Mouse (Mus musculus): ENCODE data around the gene Gm20517. TPM values are rescaled to one million over a fixed set of nuclear protein-coding genes. Genes with fewer than 3 reads are reported as not detected.

Gm20517 gene
- total and polyA plus RNA-seq, 3 experiments: 1.9 to 2.9 TPM; not detected in 1

DNA sequence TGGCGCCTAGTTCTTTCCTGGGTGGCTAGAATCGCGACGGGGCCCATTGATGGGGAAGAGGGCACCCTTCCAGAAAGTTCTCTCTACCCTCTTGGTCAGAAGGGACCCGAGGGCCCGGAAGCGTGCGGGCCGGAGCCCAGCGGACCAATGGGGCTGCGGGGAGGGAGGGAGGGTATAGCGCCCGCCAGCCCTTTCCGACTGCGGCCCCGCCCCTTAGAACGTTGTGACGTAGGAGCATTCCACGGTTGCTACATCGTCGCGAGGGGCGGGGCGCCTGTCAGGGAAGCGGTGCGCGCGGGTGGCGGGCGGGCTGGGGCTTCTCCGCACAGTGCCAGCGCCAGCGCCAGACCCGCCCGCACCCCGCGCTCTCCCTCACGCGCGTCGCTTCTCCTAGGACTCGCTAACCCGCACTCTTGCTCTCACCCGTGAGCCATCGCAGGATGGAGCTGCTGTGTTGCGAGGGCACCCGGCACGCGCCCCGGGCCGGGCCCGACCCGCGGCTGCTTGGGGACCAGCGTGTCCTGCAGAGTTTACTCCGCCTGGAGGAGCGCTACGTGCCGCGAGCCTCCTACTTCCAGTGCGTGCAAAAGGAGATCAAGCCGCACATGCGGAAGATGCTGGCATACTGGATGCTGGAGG lies 18.1 kb upstream of the Gm20517 start (continued):
- TF ChIP-seq RCOR1 (IDR thresholded peaks at IDR 0.05; ENCODE audit: low read depth, low read length) (no peak), MAFK (IDR thresholded peaks at IDR 0.05; ENCODE audit: borderline replicate concordance, low read depth, low read length) (no peak), GATA1 (IDR thresholded peaks at IDR 0.05; ENCODE audit: low read depth, low read length) (no peak), MAZ (IDR thresholded peaks at IDR 0.05; ENCODE audit: low read depth, low read length) (peak; percentile 34; the same call in 1 of the 2 replicates), TAL1 (IDR thresholded peaks at IDR 0.05; ENCODE audit: low read length) (no peak), SMC3 (IDR thresholded peaks at IDR 0.05; ENCODE audit: low read depth, low read length) (no peak), TCF12 (IDR thresholded peaks at IDR 0.05; ENCODE audit: low read depth, low read length) (peak; percentile 23; the same call in 1 of the 2 replicates)

DNA sequence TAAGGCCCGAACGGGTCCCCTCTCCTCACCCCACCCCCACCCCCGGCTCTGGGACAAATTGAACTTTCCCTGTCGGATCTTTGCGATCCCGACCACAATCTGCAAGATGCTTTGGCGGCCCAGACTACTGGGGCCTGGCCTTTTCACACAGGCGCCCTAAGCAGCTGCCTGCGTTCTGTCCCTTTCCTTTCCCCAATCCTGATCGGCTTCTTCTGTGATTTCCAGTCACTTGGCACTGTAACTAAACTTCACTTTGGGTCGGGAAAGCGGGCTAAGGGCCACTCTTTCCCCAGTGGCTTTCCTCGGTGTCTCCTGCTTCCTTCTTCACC lies 17.6 kb upstream of the Gm20517 start:
- peak overlapping the region; percentile 92 for H3K9ac ChIP-seq (ENCODE audit: control insufficient read depth, low read depth, low read length, poor library complexity, severe bottlenecking)
- H3K36me3 ChIP-seq (ENCODE audit: control insufficient read depth in 1 of 2, insufficient read depth in 2 of 2, low read length in 2 of 2): peaks cover 0 to 49% of the 10 kb centered on the region in 2 experiments; a peak in 2 of 4 replicates
- peak overlapping the region; percentile 86 to 96 for H3K4me3 ChIP-seq (ENCODE audit: control insufficient read depth in 1 of 2, insufficient read depth in 1 of 2, low read depth in 2 of 2, low read length in 2 of 2)
- H3K27ac ChIP-seq (ENCODE audit: control insufficient read depth, low read depth, low read length): peak overlapping the region; percentile 98
- H3K9me3 ChIP-seq (replicated peaks; ENCODE audit: insufficient read depth, low read length): no peaks in the 10 kb centered on the region
- DNase-seq (ENCODE audit: low read depth, low spot score): no peak
- no peaks in the 10 kb centered on the region for H3K27me3 ChIP-seq (ENCODE audit: control insufficient read depth in 1 of 2, insufficient read depth in 2 of 2, low read length in 2 of 2)
- peaks cover 20 to 56% of the 10 kb centered on the region in 2 experiments for H3K4me1 ChIP-seq (ENCODE audit: control insufficient read depth in 1 of 2, insufficient read depth in 2 of 2, low read length in 2 of 2)
- peaks cover 28% of the 10 kb centered on the region for H3K79me2 ChIP-seq (ENCODE audit: control insufficient read depth, insufficient read depth, low read length, poor library complexity)
- TF ChIP-seq BHLHE40 (IDR thresholded peaks at IDR 0.05; ENCODE audit: borderline replicate concordance, low read depth, low read length) (no peak), CTCF (IDR thresholded peaks at IDR 0.05 in 2 of 3, conservative IDR thresholded peaks at IDR 0.05 in 1 of 3; ENCODE audit: control insufficient read depth in 1 of 3, insufficient read depth in 1 of 3, low read depth in 2 of 3, low read length in 3 of 3, poor library complexity in 1 of 3, severe bottlenecking in 1 of 3) (no peak), GABPA (IDR thresholded peaks at IDR 0.05; ENCODE audit: low read depth, low read length) (no peak), MYC (IDR thresholded peaks at IDR 0.05; ENCODE audit: low read depth, low read length) (no peak)

DNA sequence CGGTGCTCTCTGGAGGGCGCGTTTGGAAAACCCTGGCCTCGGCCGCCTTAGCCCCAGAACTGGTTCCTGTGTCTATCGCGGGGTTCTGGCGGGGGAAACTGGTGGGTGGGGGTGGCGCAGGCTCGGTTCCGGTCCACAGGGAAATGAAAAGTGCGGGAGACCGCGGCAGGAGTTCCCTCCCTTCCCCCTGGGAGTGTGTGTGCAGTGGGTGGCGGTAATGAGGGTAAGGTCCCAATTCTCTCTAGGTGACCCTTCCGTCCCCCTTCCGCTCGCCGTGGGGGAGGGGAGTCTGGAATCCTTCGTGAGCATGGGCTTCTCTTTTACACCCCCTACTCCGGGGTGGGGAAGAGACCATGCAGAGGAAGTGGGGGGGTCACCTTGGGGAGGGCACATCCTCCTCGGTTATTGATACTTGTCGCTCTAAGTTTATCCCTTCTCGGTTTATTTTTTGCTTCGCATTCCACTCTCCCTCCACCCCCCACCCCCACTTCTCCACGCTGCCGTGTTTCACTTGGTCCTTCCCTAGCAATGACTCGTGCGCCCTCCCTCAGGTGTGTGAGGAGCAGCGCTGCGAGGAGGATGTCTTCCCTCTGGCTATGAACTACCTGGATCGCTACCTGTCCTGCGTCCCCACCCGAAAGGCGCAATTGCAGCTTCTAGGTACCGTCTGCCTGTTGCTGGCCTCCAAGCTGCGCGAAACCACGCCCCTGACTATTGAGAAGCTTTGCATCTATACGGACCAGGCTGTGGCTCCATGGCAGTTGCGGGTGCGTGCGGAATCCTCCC lies 17.0 kb upstream of the Gm20517 start:
- peak overlapping the region; percentile 92 for H3K9ac ChIP-seq (ENCODE audit: control insufficient read depth, low read depth, low read length, poor library complexity, severe bottlenecking)
- peak; percentile 60 for DNase-seq (ENCODE audit: low read depth, low spot score)
- peaks cover 20 to 61% of the 10 kb centered on the region in 2 experiments for H3K4me1 ChIP-seq (ENCODE audit: control insufficient read depth in 1 of 2, insufficient read depth in 2 of 2, low read length in 2 of 2)
- peaks cover 0 to 53% of the 10 kb centered on the region in 2 experiments; a peak in 2 of 4 replicates for H3K36me3 ChIP-seq (ENCODE audit: control insufficient read depth in 1 of 2, insufficient read depth in 2 of 2, low read length in 2 of 2)
- peak overlapping the region; percentile 86 to 96 for H3K4me3 ChIP-seq (ENCODE audit: control insufficient read depth in 1 of 2, insufficient read depth in 1 of 2, low read depth in 2 of 2, low read length in 2 of 2)
- peaks cover 28% of the 10 kb centered on the region for H3K79me2 ChIP-seq (ENCODE audit: control insufficient read depth, insufficient read depth, low read length, poor library complexity)
- no peaks in the 10 kb centered on the region for H3K27me3 ChIP-seq (ENCODE audit: control insufficient read depth in 1 of 2, insufficient read depth in 2 of 2, low read length in 2 of 2)
- H3K27ac ChIP-seq (ENCODE audit: control insufficient read depth, low read depth, low read length): peak overlapping the region; percentile 98
- TF ChIP-seq RAD21 (IDR thresholded peaks at IDR 0.05; ENCODE audit: low read depth, low read length): no peak
- peak in 1 of 2 experiments; percentile 5; a peak in 1 of 4 replicates for TF ChIP-seq EP300 (IDR thresholded peaks at IDR 0.05; ENCODE audit: low read depth in 1 of 2, low read length in 2 of 2)
- TF ChIP-seq SMC3 (IDR thresholded peaks at IDR 0.05; ENCODE audit: low read depth, low read length): no peak
- TF ChIP-seq MXI1 (IDR thresholded peaks at IDR 0.05; ENCODE audit: low read depth, low read length): peak; percentile 38; the same call in 1 of the 2 replicates
- TF ChIP-seq RCOR1 (IDR thresholded peaks at IDR 0.05; ENCODE audit: low read depth, low read length): no peak
- TF ChIP-seq GATA1 (IDR thresholded peaks at IDR 0.05; ENCODE audit: low read depth, low read length): no peak
- no peak for TF ChIP-seq ZMIZ1 (IDR thresholded peaks at IDR 0.05; ENCODE audit: low read depth, low read length)
- TF ChIP-seq BHLHE40 (IDR thresholded peaks at IDR 0.05; ENCODE audit: borderline replicate concordance, low read depth, low read length): peak; percentile 18; the same call in 1 of the 2 replicates
- TF ChIP-seq JUND (IDR thresholded peaks at IDR 0.05; ENCODE audit: low read depth, low read length): no peak
- H3K9me3 ChIP-seq (replicated peaks; ENCODE audit: insufficient read depth, low read length): no peaks in the 10 kb centered on the region
